Mouse (Mus musculus): ENCODE results near the gene Qtrt2.

Qtrt2 gene

GRCm38 (mm10) chr16:43925001-43925558 is 1.5 kb downstream of the Qtrt2 start:
- DNase-seq (ENCODE audit: low spot score), result no peak

DNA sequence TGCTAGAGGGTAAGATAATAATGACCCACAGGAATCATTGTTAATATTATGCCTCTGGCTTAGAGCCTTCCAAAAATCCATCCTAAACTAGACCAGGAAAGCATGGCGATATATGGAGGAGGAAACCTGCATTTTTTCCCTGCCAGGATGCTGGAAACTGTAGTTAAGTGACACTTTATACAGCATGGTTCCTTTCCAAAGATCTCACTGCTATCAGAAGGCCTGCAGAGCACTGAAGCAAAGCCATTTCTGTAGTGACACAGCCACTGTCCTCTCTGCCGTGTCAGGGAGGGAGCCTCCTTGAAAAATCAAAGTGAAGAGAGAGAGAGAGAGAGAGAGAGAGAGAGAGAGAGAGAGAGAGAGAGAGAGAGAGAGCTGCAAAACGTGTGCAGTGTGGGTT is 4.0 kb downstream of the Qtrt2 start:
- DNase-seq (ENCODE audit: low spot score), result no peak

GRCm38 (mm10) chr16:43922024-43922423 is 4.6 kb downstream of the Qtrt2 start:
- no peak for DNase-seq (ENCODE audit: low spot score)

- no peak for DNase-seq (ENCODE audit: low spot score)
These were observed 7.7 kb downstream of the Qtrt2 start for GRCm38 (mm10) chr16:43918867-43919266.

DNA sequence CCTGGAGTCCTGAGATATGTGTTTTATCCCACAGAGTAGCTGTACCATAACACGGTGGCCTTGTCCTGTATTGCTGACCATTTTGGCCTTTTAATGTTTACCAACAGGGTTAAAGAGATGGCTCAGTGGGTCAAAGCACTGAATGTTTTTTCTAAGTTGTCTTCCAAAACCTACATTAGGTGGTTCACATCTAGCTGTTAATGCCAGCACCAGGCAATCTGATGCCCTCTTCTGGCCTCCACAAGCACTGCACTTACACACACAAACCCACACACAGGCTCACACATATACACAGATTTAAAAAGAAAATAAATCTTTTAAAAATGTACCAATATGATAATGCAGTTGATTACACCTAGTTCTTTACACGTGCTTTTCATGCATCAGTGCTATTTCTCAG is 17.7 kb downstream of the Qtrt2 start:
- DNase-seq (ENCODE audit: low spot score), result no peak

DNA sequence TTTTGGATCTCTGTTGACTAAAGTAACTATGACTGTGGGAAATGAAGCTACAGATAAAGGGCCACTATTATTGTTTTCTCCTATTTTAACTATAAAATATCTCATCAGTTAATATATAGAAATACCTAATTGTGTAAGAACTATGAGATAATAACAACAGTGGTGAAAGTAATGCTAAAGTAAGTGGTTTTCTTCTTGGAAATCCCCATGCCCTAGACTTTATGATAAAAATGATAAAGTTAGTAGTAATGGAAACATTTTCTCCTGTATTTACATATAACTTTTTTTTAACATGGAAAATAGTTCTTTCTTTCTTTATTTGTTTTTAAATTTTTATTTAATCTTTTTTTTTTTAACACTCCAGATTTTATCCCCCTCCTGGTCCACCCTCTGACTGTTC is 26.0 kb downstream of the Qtrt2 start:
- no peak for DNase-seq (ENCODE audit: low spot score)

DNA sequence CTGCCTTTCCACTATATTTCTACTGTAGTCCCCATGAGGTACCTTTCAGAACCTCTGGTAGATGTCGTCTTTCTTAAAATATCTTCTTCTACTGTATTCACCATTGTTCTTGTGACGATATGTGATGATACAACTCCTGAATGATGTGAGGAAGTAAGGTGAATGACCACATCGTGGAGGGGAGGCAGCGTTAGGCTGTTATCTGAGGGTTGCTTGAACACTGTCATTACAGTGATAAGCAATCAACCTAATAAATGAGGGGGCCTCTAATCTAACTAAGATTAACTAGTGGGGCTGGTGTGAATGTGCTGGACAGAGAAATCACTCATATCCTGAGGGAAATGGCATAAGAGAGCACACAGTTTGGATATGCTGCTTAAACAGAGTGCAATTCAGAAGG is 26.5 kb downstream of the Qtrt2 start:
- DNase-seq (ENCODE audit: low spot score), result no peak

DNA sequence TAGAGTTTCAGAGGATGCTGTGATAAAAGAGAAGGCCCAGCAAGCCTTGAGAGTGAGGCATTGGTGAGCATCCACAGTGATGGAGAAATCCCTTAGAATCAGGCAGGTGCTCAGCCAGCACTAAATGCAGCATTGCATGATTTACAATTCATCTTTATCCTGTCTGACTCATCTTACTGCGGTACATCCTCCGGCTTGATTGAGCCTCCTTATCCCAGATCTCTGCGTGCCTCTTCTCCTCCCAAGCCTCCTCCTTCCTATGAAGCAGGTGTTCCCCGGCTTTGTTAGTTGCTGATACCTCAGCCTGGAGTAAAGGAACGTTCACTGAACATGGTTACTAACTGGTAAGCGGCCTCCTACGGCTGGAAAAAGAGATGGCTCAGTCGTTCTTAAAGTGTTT is 32.1 kb downstream of the Qtrt2 start:
- DNase-seq (ENCODE audit: low spot score), result no peak

- no peak for DNase-seq (ENCODE audit: low spot score)
These were observed 35.8 kb downstream of the Qtrt2 start for GRCm38 (mm10) chr16:43890747-43891336.

- no peak for DNase-seq (ENCODE audit: low spot score)
These were observed 36.6 kb downstream of the Qtrt2 start for GRCm38 (mm10) chr16:43890005-43890336.

GRCm38 (mm10) chr16:43889208-43890004 is 37.2 kb downstream of the Qtrt2 start, which contains the start of gene Ccdc191:
TSS of gene Ccdc191 (plus strand) at chr16:43889800.
- peak; percentile 96 for DNase-seq (ENCODE audit: low spot score)

- no peak for DNase-seq (ENCODE audit: low spot score)
These were observed 44.3 kb downstream of the Qtrt2 start for GRCm38 (mm10) chr16:43882329-43882728.

DNA sequence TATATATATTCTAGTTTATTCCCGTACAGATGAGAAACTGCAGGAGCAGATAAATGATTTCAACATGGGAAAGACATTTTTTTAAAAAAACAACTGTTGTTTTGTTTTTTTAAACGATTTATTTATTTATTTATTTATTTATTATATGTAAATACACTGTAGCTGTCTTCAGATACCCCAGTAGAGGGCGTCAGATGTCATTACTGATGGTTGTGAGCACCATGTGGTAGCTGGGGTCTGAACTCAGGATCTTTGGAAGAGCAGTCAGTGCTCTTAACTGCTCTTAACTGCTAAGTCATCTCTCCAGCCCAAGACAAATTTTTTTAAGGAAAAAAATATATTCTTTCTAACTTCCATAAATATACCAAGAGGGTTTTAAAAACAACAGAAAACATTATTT is 45.0 kb downstream of the Qtrt2 start:
- DNase-seq (ENCODE audit: low spot score), result no peak

GRCm38 (mm10) chr16:43879769-43880168 is 46.8 kb downstream of the Qtrt2 start:
- DNase-seq (ENCODE audit: low spot score), result no peak

GRCm38 (mm10) chr16:43871419-43871818 is 55.2 kb downstream of the Qtrt2 start:
- DNase-seq (ENCODE audit: low spot score), result no peak

GRCm38 (mm10) chr16:43869805-43870204 is 56.8 kb downstream of the Qtrt2 start:
- no peak for DNase-seq (ENCODE audit: low spot score)

- no peak for DNase-seq (ENCODE audit: low spot score)
These were observed 66.0 kb downstream of the Qtrt2 start for GRCm38 (mm10) chr16:43860624-43861023.

DNA sequence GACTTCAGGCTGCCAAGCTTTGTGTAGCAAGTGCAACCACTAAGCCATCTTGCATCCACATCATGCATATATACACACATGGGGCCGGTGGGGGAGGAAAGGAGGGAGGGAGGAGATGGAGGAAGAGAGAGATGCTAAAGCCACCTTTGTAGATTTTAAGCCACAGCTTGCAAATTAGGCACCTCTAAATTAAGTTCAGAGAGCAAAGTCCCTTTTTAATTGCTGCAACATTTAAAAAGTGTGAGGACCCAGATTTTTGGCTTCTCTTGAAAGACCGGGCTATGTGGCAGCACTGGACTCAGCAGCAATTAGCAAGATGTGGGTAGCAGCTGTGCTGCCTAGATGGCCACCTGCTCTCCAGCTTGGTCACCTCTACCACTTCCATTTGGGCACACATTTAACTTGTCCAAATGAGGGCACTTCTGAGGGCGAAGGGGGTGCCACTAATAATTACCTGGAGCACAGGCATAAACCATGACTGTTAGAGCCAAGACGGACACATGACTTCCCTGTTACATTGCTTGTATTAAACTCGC is 67.6 kb downstream of the Qtrt2 start:
- no peak for DNase-seq (ENCODE audit: low spot score)

DNA sequence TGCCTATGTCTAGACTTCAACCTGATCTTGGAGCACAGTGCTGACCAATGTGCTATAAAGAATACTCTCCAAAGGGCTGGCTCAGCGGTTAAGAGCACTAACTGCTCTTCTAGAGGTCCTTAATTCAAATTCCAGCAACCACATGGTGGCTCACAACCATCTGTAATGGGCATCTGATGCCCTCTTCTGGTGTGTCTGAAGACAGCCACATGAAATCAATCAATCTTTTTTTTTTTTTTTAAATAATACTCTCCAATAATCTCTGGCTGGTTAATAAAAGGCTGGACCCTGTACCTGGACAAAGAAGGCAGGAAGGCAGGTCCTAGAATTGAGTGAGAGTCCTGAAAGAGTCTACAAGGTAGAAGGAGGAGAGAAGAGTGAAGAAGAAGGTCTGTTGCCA is 76.8 kb downstream of the Qtrt2 start:
- DNase-seq (ENCODE audit: low spot score), result no peak

DNA sequence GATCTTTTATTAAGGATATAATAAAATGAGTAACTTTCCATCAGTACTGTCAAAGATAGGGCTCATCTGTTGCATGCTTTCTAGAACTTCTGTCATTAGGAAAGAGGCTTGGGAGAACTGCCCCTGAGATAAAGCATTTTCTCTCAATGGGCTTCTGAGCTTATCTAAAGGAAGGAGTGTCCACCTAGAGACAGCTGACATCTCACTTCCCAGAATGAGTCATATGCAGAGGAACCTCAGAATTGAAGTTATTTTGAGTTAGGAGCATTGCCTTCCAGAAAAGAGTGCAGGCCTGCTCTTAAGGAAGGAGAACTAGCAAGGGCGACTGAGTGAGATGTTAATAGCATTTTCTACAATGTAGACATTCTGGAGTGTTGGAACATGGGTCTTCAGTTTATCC is 85.4 kb downstream of the Qtrt2 start:
- no peak for DNase-seq (ENCODE audit: low spot score)

DNA sequence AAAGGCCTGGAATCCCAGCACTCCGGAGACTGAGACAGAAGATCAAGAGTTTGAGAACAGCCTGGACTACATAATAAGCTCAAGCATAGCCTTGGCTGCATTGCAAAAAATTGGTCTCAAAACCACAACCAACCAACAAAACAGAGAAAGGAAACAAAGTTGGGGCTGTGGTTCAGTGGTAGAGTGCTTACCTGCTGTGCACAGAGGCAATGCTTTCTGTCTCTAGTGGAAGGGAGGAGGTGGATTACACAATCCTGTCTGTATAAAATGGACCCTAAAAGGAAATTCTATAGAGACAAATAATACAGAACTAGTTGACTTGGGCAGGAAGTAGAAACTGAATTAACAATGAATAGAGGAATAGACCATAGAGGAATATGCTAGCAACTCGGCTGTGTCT is 94.7 kb downstream of the Qtrt2 start:
- DNase-seq (ENCODE audit: low spot score), result no peak

DNA sequence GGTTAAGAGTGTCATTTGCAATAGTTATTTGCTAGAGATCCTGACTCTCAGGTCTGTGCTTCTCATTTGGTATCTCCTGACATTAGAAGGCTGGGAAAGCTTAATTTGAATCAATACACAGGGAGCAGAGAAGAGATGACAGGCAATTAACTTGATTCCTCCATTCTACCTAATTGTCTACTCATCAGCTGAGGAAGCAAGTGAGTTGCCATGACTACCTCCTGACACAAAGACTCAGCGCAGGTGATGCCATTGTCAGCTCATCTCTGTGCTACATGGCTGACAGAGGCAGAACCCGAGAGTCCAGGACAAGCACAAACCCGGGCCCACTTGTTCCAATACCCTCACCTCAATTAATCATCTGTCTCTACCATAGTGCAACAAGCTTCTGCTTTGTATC is 99.1 kb downstream of the Qtrt2 start:
- DNase-seq (ENCODE audit: low spot score), result no peak

- DNase-seq (ENCODE audit: low spot score), result no peak
These were observed 108.2 kb downstream of the Qtrt2 start for GRCm38 (mm10) chr16:43818404-43818803.
